Mouse (Mus musculus) lung, postnatal 4 days (tissue): ENCODE results near the gene Ubtf.
A peak's percentile ranks its signal among the peaks of the same experiment; 100 is the strongest.
"Not testable (repeated sequence)": the region's sequence is repeated elsewhere in the genome, so short reads cannot be mapped to it uniquely, and the experiment has no call there.

Experiments used
- DNase-seq, 2 experiments: peaks; one replicate each; pipeline ENCODE4 v3.0.0; 2021

The Ubtf gene

DNA sequence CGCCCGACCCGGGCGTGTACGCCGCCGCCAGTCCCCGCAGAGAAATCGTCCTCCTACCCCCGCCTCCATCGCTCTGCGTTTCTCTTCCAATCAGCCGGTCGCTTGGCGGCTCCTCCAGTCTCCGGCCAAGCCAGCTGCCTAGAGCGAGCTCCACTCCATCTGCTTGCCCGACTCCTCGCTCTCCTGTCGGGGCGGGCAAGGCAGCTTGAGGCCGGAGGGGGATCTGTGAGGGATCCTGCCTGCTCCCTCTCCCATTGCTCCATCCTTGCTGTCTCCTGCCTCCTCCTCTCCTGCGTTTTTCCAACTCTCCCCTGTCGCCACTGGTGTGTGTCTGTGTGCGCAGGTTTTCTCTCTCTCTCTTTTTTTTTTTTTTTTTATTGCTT lies at the start of gene Ubtf:
TSS of gene Ubtf (minus strand) at position 333 of the 383 bp plus-strand sequence.
- peak; percentile 85 to 90 for DNase-seq

DNA sequence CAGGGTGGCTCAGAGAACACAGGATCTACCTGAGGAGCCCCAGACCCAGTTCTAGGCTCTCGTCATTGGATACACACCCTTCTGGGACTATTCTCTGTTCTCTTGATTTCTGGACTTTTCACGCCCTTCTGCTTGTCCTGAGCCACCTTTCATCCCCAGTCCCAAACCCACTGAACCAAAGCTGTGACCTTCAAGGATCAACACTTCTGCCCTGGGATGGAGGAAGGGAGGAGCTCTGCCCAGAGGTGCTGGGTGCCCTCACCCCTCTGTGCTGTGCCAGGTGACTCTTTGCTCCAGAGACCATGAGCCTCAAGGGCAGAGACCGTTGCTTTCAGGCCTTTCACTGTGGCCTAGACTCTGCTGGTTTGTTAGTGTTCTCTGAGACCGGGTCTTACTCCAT lies 49.7 kb upstream of the Ubtf start:
- no peak for DNase-seq

DNA sequence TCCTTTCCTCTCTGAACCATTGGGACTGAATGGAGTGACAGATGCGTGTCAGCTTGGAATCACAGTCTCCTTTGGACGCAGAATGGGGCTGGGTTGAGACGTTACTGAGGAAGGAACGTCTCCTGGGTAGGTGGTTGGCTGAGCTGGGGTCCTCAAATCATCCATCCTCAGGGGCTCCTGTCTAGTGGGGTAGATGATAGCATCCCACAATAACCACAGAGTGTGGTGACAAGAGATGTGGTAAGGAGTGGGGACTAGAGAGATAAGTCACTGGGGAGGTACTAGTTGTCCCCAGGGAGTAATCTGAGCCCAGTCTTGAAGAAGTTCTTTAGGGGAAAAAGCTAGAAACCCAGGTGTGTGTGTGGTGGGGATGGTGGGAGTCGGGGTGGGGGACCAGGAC lies 48.8 kb upstream of the Ubtf start:
- DNase-seq = no peak

DNA sequence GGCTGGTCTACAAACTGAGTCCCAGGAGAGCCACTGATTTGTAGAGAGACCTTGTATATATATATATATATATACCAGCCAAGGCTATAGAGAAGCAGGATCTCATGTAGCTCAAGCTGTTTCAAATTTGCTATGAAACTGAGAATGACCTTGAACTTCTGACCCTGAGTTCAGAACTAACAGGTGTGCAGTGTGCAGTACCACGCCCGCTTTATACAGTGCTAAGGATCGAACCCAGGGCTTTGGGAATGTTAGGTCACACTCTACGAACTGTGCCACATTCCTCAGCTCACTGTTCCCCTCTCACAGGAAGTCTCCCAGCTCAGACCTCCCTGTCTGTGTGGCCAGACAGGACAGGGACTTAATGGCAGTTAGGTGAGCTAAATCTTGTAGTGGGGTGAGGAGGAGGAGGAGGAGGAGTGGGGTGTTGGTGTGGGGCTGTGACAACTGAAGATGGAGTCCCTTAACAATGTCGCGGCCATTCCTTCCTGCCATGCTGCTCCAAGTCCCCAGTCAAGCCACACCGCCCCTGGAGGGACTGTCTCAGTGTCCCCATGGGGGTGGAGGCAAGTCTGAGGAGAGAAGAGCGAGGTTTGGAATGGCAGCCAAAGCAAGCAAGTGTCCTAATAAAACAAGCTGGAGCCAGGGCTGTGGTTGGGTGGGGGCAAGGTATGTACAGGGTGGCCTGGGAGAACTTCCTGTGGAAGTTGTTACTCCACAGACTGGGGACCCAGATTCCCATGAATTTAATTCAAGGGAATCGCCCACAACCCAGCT lies 48.1 kb upstream of the Ubtf start:
- no peak for DNase-seq

DNA sequence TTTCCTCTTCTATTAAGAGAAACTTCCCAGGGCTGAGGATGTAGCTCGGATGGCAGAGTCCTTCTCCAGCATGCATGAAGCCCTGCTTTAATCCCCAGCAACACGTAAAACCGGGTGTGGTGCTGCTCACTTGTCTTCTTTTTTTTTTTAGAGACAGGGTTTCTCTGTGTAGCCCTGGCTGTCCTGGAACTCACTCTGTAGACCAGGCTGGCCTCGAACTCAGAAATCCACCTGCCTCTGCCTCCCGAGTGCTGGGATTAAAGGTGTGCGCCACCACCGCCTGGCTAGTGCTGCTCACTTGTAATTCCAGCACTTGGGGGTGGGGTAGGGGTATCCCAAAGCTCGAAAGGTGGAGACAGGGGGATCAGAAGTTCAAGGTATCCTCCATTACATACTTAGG lies 46.6 kb upstream of the Ubtf start, which contains the start of gene Slc4a1:
TSS of gene Slc4a1 (minus strand) at position 101 of the 400 bp plus-strand sequence.
- not testable (repeated sequence) for DNase-seq

DNA sequence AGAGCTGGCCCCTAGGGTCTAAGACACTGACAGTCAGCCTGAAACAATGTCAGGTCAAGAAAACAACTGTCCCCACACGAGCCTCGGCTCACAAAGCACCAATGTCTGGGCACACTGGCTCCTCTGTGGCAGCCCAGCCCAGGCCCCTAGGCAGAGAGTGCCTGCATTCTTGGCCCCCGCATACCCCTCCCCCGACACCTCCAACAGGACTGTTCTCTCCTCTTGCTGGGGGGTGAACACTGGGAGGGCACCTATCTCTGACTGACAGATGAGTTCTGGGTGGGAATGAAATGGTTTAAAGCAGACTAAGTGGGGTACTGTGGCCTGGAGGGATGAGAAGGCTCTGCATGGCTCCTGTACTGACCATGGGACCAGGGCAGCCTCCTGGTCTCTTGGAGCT lies 46.2 kb upstream of the Ubtf start:
- DNase-seq = no peak

DNA sequence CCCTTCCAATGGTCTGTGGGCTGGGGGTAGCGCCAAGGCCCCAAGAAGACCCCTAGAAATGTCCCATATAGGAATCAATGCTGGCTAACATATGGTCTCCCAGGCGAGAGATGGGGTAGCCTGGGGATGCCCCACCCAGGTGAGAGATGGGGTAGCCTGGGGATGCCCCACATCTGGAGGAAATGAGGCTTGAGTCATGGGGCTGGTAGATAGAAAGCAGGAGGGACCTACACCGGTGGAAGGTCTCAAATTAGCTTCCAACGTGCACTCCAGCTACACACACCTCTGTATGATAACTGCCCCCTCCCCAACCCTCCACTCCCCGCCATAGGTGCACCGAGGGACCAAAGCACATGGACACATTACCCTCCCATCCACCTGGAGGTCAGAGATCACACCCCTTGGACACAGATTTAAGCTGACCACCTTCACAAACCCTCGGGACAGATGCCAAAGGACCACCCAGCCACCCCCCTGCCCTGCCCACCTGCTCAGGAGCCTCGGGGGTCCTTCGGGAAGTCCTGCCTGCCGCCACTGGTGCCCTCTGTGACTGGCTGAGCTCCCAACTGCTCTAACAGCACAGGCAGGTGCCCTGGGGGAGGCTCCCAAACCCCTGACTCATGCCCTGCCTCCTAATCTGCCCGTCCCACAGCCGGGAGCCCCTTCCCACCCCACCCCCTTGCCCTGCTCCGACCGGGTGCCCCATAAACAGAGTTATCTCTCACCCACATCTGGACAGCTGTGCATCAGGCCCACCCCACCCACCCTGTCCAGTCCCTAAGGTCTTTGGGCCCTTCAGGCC lies 45.2 kb upstream of the Ubtf start:
- DNase-seq = no peak

DNA sequence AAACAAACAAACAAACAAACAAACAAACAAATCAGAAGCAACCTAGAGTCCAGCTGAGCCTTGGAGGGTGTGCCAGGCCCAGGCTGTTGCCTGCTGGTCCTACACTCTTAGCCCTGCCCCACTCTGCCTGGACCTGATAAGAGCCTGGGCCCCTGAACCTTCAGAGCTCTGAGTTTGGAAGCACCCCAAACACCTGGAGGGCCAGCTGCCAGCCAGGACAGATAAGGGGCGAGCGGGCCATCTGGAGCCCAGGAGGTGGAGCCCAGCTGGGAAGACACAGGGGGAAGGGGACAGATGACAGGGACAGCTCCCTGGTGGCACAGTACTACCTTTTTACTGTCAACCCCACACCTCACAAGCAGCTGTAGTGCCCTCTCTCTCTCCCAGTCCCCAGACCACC lies 44.1 kb upstream of the Ubtf start:
- DNase-seq = no peak

DNA sequence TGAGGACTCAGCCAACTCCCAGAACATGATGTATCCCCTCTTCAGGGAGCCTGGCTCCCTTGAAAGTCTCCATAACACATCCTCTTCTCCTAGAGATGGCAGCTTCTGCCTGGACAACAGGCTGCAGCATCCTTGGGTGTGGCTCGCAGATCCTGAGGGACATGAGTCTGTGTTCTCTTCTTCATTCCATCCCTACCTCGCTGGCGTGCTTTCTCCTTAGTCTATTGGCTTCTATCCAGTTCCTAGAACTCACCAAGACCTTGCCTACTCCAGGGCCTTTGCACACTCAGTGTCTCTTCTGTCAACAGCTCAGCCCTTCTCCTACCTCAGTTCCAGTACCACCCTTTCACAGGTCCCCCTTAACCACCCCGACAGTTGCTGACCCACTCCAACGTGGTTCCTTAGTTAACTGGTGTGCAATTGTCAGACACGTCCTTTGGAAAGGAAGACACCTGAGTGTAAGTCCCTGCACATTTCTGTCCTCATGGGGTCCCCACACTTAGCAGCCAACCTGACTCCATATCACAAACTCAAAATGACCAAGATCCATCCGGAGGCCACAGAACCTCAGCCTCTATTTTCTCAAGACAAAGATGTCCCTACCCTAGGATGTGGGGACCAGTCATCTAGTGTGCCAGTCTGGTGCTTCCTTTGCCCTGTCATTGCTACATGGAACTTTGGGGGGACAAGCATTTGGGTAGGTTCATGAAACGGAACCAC lies 42.4 kb upstream of the Ubtf start:
- DNase-seq = no peak

DNA sequence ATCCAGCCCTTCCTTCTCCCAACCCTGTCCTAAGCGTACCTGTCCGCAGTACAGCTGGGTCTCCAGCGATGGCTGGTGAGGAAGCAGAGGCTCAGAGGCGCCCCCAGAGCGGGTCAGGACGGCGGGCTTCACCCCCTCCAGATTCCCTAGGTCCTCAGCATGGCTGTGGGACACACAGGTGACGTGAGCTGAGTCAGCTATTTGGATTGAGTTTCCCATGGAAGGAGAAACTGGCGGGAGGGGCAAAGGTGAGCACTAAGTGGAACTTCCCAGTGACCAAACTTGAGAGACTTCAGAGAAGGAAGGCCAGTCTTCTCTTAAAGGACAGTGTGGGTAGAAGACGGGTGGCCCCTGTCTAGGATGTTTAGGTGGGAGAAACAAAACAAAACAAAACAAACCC lies 38.8 kb upstream of the Ubtf start:
- no peak for DNase-seq

DNA sequence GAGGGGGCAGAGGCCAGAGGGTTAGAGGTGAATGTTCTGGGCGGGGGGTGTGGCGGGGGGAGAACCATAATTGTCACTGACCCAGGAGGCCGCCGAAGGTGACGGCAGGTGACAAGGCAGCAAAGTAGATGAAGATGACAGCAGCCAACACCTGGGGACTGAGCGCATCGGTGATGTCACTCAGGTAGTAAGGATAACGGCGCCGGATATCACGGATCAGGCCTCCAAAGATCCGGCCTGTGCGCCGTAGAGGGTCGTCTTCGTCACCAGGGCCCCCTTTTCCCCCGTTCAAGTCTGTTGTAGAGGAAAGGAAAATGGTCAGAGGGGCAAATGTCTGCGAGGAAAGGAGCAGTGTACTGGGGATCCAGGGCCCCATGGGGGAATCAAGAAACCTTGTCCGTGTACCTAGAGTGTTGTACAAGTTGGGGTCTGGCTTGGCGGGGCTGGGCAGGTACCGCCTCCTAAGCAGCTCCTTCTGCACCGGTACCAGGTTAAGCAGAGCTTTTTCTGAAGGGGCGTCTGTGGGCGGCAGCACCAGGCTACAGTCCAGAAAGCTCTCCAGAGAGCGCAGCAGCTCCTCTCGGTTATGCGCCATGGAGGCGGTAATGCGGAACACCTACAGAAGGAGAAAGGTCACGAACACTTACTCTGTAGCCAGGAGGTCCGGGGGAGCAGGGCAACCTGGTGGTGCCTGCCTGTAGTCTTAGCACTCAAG lies 37.3 kb upstream of the Ubtf start:
- DNase-seq = no peak

DNA sequence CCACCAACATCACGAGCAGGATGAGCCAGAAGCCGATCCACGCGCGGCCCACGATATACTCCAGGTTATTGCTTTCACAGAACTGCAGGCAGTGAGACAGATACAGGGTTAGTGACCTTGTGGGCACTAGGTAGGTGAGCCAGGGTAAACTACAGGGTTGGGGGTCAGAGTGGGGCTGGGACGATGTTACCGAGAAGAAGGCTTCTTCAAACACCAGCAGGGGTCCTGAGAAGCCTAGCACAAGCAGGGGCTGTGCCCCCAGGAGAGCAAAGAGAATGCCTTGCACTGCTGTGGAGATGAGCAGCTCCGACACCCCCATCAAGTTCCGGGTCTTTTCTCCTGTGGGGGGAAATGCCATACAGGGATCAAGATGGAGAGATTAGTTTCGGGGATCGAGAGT lies 36.6 kb upstream of the Ubtf start:
- no peak for DNase-seq

DNA sequence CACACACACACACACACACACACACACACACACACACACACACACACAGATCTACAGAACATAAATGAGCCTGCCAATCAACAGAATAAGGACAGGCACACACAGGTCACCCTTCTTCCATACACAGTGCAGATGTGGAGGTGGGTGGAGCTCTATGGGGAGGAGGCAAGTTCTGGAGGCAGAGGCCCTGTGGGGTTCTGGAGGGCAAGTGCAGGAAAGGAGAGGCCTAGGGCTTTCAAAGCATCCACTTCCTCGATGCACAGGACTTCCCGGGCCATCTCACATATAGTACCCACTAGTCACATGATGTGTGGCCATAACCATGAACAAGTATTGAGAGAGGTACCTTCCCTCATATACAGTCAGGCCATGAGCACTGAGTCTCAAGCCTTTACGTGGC lies 36.0 kb upstream of the Ubtf start:
- no peak for DNase-seq

DNA sequence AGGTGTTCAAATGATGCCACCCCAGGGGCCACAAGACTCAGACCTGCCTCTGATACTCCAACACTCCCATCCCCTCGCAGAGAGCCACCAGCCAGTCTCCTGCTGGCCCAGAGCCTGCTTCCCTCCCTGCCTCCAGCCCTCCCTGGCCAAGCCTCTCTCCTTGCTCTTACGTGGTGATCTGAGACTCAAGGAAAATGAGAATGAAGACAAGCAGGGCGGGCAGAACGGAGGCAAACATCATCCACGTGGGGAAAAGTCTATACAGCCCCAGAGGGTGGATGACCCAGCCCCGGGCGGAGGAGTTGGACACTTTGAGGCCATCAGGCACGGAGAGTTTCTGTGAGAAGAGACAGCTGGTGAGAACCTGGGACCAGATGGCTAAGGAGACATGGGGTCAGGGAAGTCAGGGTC lies 33.5 kb upstream of the Ubtf start:
- DNase-seq = no peak

DNA sequence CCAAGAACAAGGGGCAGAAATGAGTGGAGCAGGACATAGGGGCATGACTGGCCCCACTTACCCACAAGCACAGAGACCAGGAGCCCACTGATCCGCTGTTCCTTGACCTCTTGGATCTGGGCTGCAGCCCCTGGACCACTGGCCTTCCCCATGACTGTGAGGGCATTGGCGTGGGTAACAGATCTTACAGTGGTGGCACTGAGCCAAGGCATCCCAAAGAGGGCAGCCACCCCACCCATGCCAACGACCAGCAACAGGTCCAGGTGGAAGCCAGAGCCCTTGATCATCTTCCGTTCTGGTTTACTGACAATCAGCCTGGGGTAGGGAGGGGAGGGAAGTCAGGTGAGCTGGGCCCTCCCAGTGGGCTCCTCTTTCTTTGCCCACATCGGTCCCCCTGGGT lies 32.8 kb upstream of the Ubtf start:
- DNase-seq = no peak

DNA sequence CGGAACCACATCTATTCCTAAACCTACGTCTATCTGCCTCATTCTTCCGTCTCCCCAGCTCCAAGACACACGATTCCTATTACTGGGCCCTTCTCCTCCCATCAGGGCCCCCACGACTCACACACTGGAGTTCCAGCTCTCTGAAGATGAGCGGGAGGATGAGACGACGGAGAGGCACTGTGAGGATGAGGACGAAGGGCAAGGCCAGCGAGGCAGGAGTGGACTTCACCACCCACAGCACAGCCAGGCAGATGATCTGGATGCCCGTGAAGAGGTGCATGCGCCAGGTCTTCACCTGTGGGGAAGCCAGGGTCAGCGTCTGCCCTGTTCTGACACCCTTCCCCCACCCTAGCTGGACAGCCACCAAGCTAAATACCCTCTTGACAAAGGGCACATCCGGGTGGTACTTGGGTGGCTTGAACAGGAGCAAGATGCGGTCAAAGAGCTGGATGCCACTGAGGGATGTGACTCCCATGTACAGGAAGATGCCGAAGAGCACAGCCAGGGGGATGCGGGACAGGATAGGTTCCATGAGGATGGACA lies 31.5 kb upstream of the Ubtf start:
- no peak for DNase-seq

DNA sequence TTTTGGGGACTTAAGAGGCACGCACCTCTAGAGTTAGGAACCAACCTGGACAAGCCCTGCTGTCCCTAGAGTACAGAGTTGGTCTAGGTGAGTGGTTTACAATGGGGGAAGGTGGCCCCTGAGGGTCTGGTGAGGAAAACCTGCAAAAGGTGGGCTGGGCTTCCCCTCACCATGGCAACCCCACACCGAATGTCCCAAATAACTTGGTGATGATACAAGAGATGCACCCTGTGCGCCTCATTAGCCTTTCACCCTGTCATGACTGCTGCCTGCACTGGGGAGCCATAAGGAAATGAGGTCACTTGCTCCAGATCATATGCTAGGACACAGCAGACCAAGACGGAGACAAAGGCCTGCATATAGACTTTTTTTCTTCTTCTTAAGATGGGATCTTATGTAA lies 30.9 kb upstream of the Ubtf start:
- DNase-seq = no peak

DNA sequence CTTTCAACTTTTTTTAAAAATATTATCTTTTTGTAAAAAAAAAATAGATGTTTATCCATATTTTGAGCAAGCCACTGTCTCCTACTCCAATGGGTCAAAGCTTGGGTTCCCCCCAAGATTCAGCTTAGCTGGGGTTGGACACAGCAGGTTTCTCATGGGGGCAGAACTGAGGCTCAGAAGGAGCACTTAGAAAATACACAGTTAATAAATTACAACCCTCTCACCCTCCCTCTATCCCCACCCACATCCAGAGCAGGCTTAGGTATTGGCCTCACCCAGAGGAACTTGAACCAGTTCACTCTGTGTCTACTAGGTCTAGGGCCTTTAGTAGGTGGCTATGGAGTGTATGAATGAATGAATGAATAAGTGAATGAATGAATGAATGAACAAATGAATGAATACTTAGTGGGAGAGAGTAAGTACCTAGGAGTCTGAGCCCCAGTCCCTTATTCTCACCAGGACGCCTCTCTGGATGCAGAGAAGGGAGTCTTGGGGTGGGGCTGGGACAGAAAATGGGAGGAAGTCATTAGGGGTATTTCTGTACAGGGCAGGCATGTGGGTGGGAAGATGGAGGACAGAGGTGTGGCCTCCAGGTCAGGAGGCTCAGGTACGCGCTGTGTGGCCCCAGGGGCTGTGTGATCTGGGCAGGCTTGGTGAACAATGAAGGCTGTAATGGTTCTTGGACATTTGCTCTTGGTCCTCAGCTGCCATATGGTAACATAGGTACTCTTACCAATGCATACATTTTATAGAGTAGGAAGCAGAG lies 29.8 kb upstream of the Ubtf start:
- DNase-seq = no peak

DNA sequence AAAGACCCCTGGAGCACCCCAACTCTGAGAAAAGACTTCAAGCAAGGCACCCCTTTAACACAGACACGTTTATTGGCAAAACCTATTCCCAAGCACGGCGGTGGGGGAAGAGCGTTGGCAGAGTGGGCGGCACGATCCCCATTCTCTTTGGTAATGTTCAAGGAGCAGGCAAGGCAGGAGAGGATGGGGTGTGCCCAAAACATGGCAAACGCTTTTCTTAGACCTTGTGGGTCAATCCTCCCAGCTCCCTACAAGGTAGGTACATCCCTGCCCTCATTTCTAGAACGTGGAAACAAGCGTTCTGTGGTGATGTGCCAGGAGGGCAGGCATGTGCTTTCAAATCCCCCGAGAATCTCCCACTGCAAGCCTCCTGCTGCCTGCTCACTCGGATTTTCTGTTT lies 29.2 kb upstream of the Ubtf start:
- no peak for DNase-seq

DNA sequence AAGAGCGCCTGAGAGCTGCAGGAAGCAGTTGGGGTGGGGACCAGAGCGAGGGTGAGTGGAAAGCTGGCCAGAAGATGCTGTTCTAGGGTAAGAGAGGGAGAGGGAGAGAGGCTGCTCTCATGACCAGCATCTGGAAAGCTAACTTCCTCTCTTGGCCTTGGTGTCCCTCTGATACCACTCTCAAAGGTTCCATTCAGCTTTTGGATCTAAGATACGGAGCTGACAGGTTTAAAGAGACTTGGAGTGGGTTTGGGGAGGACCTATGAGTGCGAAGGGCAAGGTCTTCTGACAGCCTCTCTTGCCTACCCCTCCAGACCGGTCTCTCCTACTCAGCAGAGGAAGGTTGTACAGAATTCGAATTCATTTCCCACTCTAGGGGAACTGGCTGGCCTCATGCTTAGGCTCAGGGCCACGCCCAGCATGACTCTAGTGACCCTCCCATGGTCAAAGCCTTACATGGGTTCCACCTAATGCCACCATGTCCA lies 28.6 kb upstream of the Ubtf start:
- no peak for DNase-seq

DNA sequence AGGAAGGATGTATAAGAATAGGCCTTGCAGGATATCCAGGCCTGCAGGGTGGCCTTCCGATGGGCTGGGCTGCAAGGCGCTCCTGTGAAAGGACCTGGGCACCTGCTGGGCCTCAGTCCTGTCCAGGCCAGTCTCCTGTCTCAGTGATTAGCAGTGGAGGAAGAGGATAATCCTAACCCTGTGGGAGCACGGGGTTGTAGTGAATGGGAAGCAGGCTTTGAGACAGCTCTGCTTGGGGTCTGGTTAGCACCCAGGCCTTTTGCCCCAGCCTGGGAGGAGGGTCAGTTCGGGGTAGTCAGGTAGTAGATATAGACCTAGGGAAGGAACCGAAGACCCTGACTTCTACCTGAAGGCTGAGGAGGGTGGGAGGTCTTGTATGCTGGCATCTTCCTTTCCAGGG lies 28.1 kb upstream of the Ubtf start:
- no peak for DNase-seq

DNA sequence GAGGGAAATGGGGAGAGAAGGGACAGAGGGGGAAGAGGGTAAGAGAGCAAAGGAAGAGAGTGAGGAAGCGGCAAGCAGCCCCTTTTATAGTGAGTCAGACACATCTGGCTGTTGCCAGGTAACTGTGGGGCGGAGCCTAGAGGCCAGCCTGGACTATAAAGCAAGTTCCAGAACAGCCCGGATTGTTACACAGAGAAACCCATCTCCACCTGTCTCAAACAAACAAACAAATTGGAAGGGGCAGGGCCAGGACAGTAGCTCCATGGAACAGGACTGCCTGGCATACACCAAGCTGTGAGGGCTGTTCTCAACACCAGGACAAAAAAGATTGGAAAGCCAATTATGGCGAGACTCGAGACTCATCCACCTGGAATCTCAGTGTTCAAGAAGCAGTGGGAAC lies 27.4 kb upstream of the Ubtf start:
- DNase-seq = no peak
